8 mouse cellular contexts compared by ENCODE assay signal in the genomic region with DNA sequence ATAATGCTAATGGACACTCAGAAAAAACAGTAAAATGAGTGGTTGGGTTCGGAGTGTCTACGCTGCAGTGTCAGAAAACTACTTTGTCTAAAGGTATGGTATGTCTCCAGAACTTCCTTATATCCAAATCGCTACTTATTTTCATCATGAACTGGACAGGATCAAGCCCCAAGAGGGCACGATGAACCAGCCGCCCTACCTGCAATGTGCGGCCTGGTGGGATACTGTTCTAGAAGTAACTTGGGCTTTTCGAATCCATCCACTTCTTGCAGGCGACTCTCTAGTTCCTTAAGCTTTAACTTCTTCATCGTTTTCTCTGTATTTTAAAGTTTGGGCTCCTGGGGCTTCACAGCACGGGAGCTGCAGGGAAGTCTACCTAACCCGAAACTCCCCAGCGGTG. TPM values are rescaled to one million over a fixed set of nuclear protein-coding genes. Genes with fewer than 3 reads are reported as not detected.
DNase-seq lines count a peak whose midpoint lies in the region; ATAC-seq and TF ChIP-seq lines count a peak whose summit lies in the region.

No protein-coding gene starts in this region.

- DNase-seq in kidney, postnatal 0 days (ENCODE audit: low spot score): peak; percentile 24
- DNase-seq in kidney, adult 11 months: no peak
- no peak for DNase-seq in adrenal gland, adult 2 months
- DNase-seq in adipocyte (ENCODE audit: low spot score): no peak
- no peak for DNase-seq in gastrocnemius, adult 8-10 months (ENCODE audit: low spot score in 2 of 2)

- H3K9me3 ChIP-seq in kidney, postnatal 0 days (replicated peaks; ENCODE audit: low read length): no peaks in the 10 kb centered on the region
- no peaks in the 10 kb centered on the region for H3K9me3 ChIP-seq in hindbrain, embryonic 16.5 days (ENCODE audit: control insufficient read depth, low read length)
- no peaks in the 10 kb centered on the region for H3K9me3 ChIP-seq in midbrain, embryonic 12.5 days

- peak overlapping the region; percentile 56 for H3K4me2 ChIP-seq in kidney, postnatal 0 days (ENCODE audit: low read length)
- H3K4me2 ChIP-seq in hindbrain, embryonic 16.5 days (ENCODE audit: low read length): peak overlapping the region; percentile 82
- H3K4me2 ChIP-seq in midbrain, embryonic 12.5 days (replicated peaks): peak overlapping the region; percentile 70

- peak overlapping the region; percentile 69 for H3K9ac ChIP-seq in kidney, postnatal 0 days (ENCODE audit: low read depth, low read length)
- peak overlapping the region; percentile 81 for H3K9ac ChIP-seq in hindbrain, embryonic 16.5 days (ENCODE audit: low read depth, low read length)
- peak overlapping the region; percentile 79 for H3K9ac ChIP-seq in midbrain, embryonic 12.5 days (replicated peaks)

- H3K27ac ChIP-seq in kidney, postnatal 0 days: peak overlapping the region; percentile 70
- H3K27ac ChIP-seq in cortical plate, adult 2 months (ENCODE audit: insufficient read depth, low read length): no peak overlapping the region
- H3K27ac ChIP-seq in hindbrain, embryonic 16.5 days (ENCODE audit: low read depth, low read length): peak overlapping the region; percentile 68
- H3K27ac ChIP-seq in midbrain, embryonic 12.5 days (replicated peaks): no peak overlapping the region

- H3K27me3 ChIP-seq in kidney, postnatal 0 days (ENCODE audit: insufficient read depth, low read length): no peaks in the 10 kb centered on the region
- no peaks in the 10 kb centered on the region for H3K27me3 ChIP-seq in hindbrain, embryonic 16.5 days (replicated peaks; ENCODE audit: control insufficient read depth, insufficient read depth, low read length)
- H3K27me3 ChIP-seq in midbrain, embryonic 12.5 days: no peaks in the 10 kb centered on the region

- H3K4me3 ChIP-seq in kidney, postnatal 0 days (replicated peaks; ENCODE audit: low read depth, low read length): peak overlapping the region; percentile 59
- peak overlapping the region; percentile 52 for H3K4me3 ChIP-seq in cortical plate, adult 2 months (ENCODE audit: insufficient read depth, low read length)
- H3K4me3 ChIP-seq in hindbrain, embryonic 16.5 days (ENCODE audit: low read length): peak overlapping the region; percentile 66
- peak overlapping the region; percentile 63 for H3K4me3 ChIP-seq in midbrain, embryonic 12.5 days

- WGBS in kidney, postnatal 0 days: 6% methylated on average over 12 of the region's 12 CpGs
- 6% methylated on average over 12 of the region's 12 CpGs for WGBS in hindbrain, embryonic 16.5 days
- WGBS in midbrain, embryonic 12.5 days: 8% methylated on average over 12 of the region's 12 CpGs

- 0 out of 2 replicates have a peak, but pooled peaks cover 4% of the 10 kb centered on the region for H3K4me1 ChIP-seq in kidney, postnatal 0 days (replicated peaks; ENCODE audit: insufficient read depth, low read length)
- no peaks in the 10 kb centered on the region for H3K4me1 ChIP-seq in cortical plate, adult 2 months (ENCODE audit: control insufficient read depth, insufficient read depth, low read length)
- H3K4me1 ChIP-seq in hindbrain, embryonic 16.5 days (ENCODE audit: control insufficient read depth, insufficient read depth, low read depth, low read length): peaks cover 6% of the 10 kb centered on the region; the same call in 1 of the 2 replicates
- H3K4me1 ChIP-seq in midbrain, embryonic 12.5 days: peaks cover 12% of the 10 kb centered on the region

- H3K36me3 ChIP-seq in kidney, postnatal 0 days (ENCODE audit: insufficient read depth, low read length): no peaks in the 10 kb centered on the region
- no peaks in the 10 kb centered on the region for H3K36me3 ChIP-seq in hindbrain, embryonic 16.5 days (ENCODE audit: control insufficient read depth, insufficient read depth, low read length)
- H3K36me3 ChIP-seq in midbrain, embryonic 12.5 days: no peaks in the 10 kb centered on the region

- TF ChIP-seq CTCF in kidney, postnatal 0 days (IDR thresholded peaks at IDR 0.05; ENCODE audit: low read depth): no peak
- no peak for TF ChIP-seq CTCF in cortical plate, adult 2 months (IDR thresholded peaks at IDR 0.05; ENCODE audit: extremely low read depth, insufficient read depth, low read length)

- no peak for ATAC-seq in kidney, postnatal 0 days (replicated peaks; ENCODE audit: low FRiP score, low read depth)
- peak; percentile 21; the same call in 1 of the 2 replicates for ATAC-seq in hindbrain, embryonic 16.5 days
- no peak for ATAC-seq in midbrain, embryonic 12.5 days (ENCODE audit: low FRiP score, low read depth)

- no peak for TF ChIP-seq POLR2A in cortical plate, adult 2 months (IDR thresholded peaks at IDR 0.05; ENCODE audit: extremely low read depth, insufficient read depth, low read length)

RNA-seq across cellular contexts. Expression of gene Mettl5, which starts 0.4 kb away (rescaled TPM):
- 45.8 and 47.0 TPM in 2 replicates for polyA plus RNA-seq in kidney, postnatal 0 days (2015; fragmentation: Nextera tagmentation; extraction: Ambion mirVana)
- 12.7 and 13.6 TPM in 2 replicates for polyA plus RNA-seq in cortical plate, adult 2 months (2012; rRNA removed)
- polyA plus RNA-seq in hindbrain, embryonic 16.5 days (2015; fragmentation: Nextera tagmentation; extraction: Ambion mirVana): 31.1 and 34.8 TPM in 2 replicates
- 35.4 and 39.7 TPM in 2 replicates for polyA plus RNA-seq in midbrain, embryonic 12.5 days (2016; fragmentation: Nextera tagmentation; extraction: Ambion mirVana)
- total RNA-seq in adrenal gland, adult 2 months (2021): 10 to 100 TPM; 16.2 to 20.4 TPM
- 16.6 and 17.2 TPM in 2 replicates for polyA plus RNA-seq in adrenal gland, adult 2 months (2012; rRNA removed)
- 10 to 100 TPM; 14.8 to 20.1 (median 16.6) TPM for total RNA-seq in gastrocnemius, adult 8-10 months (2022)

RNA-seq across cellular contexts. Expression of gene Ubr3, which starts 12.0 kb away (rescaled TPM):
- 12.8 and 13.0 TPM in 2 replicates for polyA plus RNA-seq in kidney, postnatal 0 days (2015; fragmentation: Nextera tagmentation; extraction: Ambion mirVana)
- polyA plus RNA-seq in cortical plate, adult 2 months (2012; rRNA removed): 75.8 and 77.6 TPM in 2 replicates
- polyA plus RNA-seq in hindbrain, embryonic 16.5 days (2015; fragmentation: Nextera tagmentation; extraction: Ambion mirVana): 13.4 and 15.8 TPM in 2 replicates
- polyA plus RNA-seq in midbrain, embryonic 12.5 days (2016; fragmentation: Nextera tagmentation; extraction: Ambion mirVana): 24.3 and 24.8 TPM in 2 replicates
- total RNA-seq in adrenal gland, adult 2 months (2021): 10 to 100 TPM; 75.7 to 83.3 TPM
- 10.9 and 18.7 TPM in 2 replicates for polyA plus RNA-seq in adrenal gland, adult 2 months (2012; rRNA removed)
- total RNA-seq in gastrocnemius, adult 8-10 months (2022): 100 to 1,000 TPM; 220 to 245 (median 226) TPM

RNA-seq across cellular contexts. Expression of gene Ssb, which starts 23.7 kb away (rescaled TPM):
- polyA plus RNA-seq in kidney, postnatal 0 days (2015; fragmentation: Nextera tagmentation; extraction: Ambion mirVana): 351 and 354 TPM in 2 replicates
- 80.3 and 88.7 TPM in 2 replicates for polyA plus RNA-seq in cortical plate, adult 2 months (2012; rRNA removed)
- 212 and 239 TPM in 2 replicates for polyA plus RNA-seq in hindbrain, embryonic 16.5 days (2015; fragmentation: Nextera tagmentation; extraction: Ambion mirVana)
- 379 and 421 TPM in 2 replicates for polyA plus RNA-seq in midbrain, embryonic 12.5 days (2016; fragmentation: Nextera tagmentation; extraction: Ambion mirVana)
- 100 to 1,000 TPM; 162 to 194 TPM for total RNA-seq in adrenal gland, adult 2 months (2021)
- polyA plus RNA-seq in adrenal gland, adult 2 months (2012; rRNA removed): 0.07 and 0.35 TPM in 2 replicates
- total RNA-seq in gastrocnemius, adult 8-10 months (2022): 10 to 100 TPM; 38.7 to 51.8 (median 45.2) TPM

Comparison
In these comparisons a context has a peak if more than half of its experiments do, and no peak if none do; other contexts are left out.
1. H3K27ac ChIP-seq: peak in kidney, postnatal 0 days (single experiment) and hindbrain, embryonic 16.5 days (single experiment); none in cortical plate, adult 2 months (single experiment) and midbrain, embryonic 12.5 days (single experiment).
2. RNA of gene Ssb, which starts 23.7 kb away (polyA plus RNA-seq): 379 to 421 TPM in midbrain, embryonic 12.5 days, 351 to 354 TPM in kidney, postnatal 0 days, 212 to 239 TPM in hindbrain, embryonic 16.5 days and 80.3 to 88.7 TPM in cortical plate, adult 2 months; 0.07 to 0.35 TPM in adrenal gland, adult 2 months; every median in the first group is over 10 times any median in the second.
3. Peak in every context shown above with its lines, with median percentiles within 50 percentile points of each other: H3K4me2 ChIP-seq, H3K4me3 ChIP-seq and H3K9ac ChIP-seq.